Mouse (Mus musculus) forebrain, embryonic 14.5 days (tissue): ENCODE results near the gene Muc3. TPM values are rescaled to one million over a fixed set of nuclear protein-coding genes. Genes with fewer than 3 reads are reported as not detected.
"Not testable (repeated sequence)": the region's sequence is repeated elsewhere in the genome, so short reads cannot be mapped to it uniquely, and the experiment has no call there.

Source experiments
- ATAC-seq: fragments of 200-750 bp; cut with Nextera tagmentation; 2 replicates; pipeline ENCODE4 v1.8.0; 2017; ENCODE audit warnings: mild to moderate bottlenecking, moderate library complexity
- DNase-seq: peaks from one replicate; pipeline ENCODE4 v3.0.0-alpha.2; 2015; ENCODE audit warnings: low spot score
- H3K27ac ChIP-seq: fragments of 300-500 bp; sonication (generic); 2 replicates; pipeline ENCODE4 v1.5.1; 2014; ENCODE audit warnings: low read depth, mild to moderate bottlenecking, control low read depth, low read length, moderate library complexity
- H3K27me3 ChIP-seq: fragments of 300-500 bp; sonication (generic); replicated peaks from 2 replicates; pipeline ENCODE4 v1.6.1; 2014; ENCODE audit warnings: low read length, control low read depth, mixed read lengths; ENCODE audit not compliant: control insufficient read depth, insufficient read depth
- H3K36me3 ChIP-seq: fragments of 300-500 bp; sonication (generic); 2 replicates; pipeline ENCODE4 v1.6.1; 2014; ENCODE audit warnings: low read length, control low read depth; ENCODE audit not compliant: control insufficient read depth, insufficient read depth
- H3K4me1 ChIP-seq: fragments of 300-500 bp; sonication (generic); 2 replicates; pipeline ENCODE4 v1.6.1; 2014; ENCODE audit warnings: antibody characterized with exemption, low read length, control low read depth; ENCODE audit not compliant: control insufficient read depth, insufficient read depth
- H3K4me2 ChIP-seq: fragments of 300-500 bp; sonication (generic); 2 replicates; pipeline ENCODE4 v1.6.1; 2014; ENCODE audit warnings: mild to moderate bottlenecking, control low read depth, low read length
- H3K4me3 ChIP-seq: fragments of 300-500 bp; sonication (generic); 2 replicates; pipeline ENCODE4 v1.5.1; 2014; ENCODE audit warnings: low read depth, low read length, control low read depth
- H3K9ac ChIP-seq: fragments of 300-500 bp; sonication (generic); 2 replicates; pipeline ENCODE4 v1.6.1; 2014; ENCODE audit warnings: mild to moderate bottlenecking, low read length, control low read depth, moderate library complexity
- H3K9me3 ChIP-seq: fragments of 300-500 bp; sonication (generic); replicated peaks from 2 replicates; pipeline ENCODE4 v1.6.1; 2016; ENCODE audit warnings: low read length, control low read depth, mixed read lengths; ENCODE audit not compliant: control insufficient read depth
- WGBS: fragments of 180-500 bp; shearing (Covaris S2); extraction: QIAGEN DNeasy Blood & Tissue Kit; methylation state at CpG from one replicate; pipeline ENCODE4 v1.1.7; 2014; 5-methylcytosine and 5-hydroxymethylcytosine counted together
- polyA plus RNA-seq: library from polyadenylated mRNA; unstranded; fragments of >200 nt; fragmentation: Nextera tagmentation; extraction: Ambion mirVana; gene quantifications from 2 replicates; pipeline ENCODE4 v1.2.1, GENCODE M21; 2014

The Muc3 gene
- polyA plus RNA-seq, 1 experiment from 2014 or later = not detected

DNA sequence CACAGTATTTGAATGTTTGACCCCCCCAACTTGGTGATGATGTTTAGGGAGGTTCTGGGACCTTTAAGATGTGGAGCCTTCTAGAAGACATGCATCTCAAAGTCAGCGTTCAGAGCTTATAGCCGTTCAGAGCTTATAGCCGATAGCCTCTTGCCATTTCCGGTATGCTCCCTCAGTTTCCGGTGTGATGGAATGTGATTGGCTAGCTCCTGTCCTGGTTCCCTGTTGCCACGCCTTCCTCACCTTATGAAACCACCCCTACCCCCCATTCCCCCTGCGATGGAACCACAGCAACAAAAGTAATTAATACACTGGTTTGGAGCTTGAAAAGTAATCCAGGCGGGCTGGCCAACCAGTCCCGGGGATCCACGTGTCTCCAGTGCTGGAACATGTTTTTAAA, 10.1 kb downstream of the Muc3 start:
- Histone ChIP-seq H3K4me1 (no peaks in the 10 kb centered on the region), H3K9me3 (no peaks in the 10 kb centered on the region), H3K27me3 (no peaks in the 10 kb centered on the region), H3K4me3 (no peak overlapping the region), H3K27ac (no peak overlapping the region), H3K4me2 (no peak overlapping the region), H3K36me3 (no peaks in the 10 kb centered on the region), H3K9ac (no peak overlapping the region)
- DNase-seq = no peak
- no peak for ATAC-seq
- 89% methylated on average over 10 of the region's 10 CpGs for WGBS

DNA sequence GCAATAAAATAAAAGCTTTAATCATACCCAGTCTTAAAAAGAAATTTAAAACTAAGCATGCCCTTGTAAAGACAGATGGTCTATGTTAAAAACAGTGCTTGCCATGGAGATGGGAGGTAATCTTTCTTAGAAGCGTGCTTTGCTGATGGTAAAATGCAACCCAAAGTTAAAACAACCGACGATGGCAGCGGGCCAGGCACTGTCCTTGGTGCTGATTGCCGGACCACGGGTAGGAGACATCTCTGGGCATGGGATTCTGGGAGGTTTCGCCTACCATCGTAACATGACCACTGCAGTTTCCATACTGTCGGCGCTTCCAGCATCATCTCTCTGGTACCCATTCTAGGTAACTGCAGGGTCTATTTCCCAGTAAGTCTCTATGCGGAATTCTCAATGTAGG, 14.2 kb downstream of the Muc3 start:
- DNase-seq (no peak), ATAC-seq (no peak)
- H3K4me2 ChIP-seq = no peak overlapping the region
- H3K27me3 ChIP-seq = no peaks in the 10 kb centered on the region
- no peak overlapping the region for H3K9ac ChIP-seq
- H3K27ac ChIP-seq = no peak overlapping the region
- H3K4me1 ChIP-seq = no peaks in the 10 kb centered on the region
- no peaks in the 10 kb centered on the region for H3K36me3 ChIP-seq
- H3K4me3 ChIP-seq = no peak overlapping the region
- 42% methylated on average over 11 of the region's 11 CpGs for WGBS
- no peaks in the 10 kb centered on the region for H3K9me3 ChIP-seq

- DNase-seq = peak; percentile 80
- Histone ChIP-seq H3K4me2 (no peak overlapping the region), H3K27me3 (no peaks in the 10 kb centered on the region), H3K4me1 (no peaks in the 10 kb centered on the region), H3K4me3 (no peak overlapping the region), H3K27ac (no peak overlapping the region), H3K9me3 (no peaks in the 10 kb centered on the region), H3K9ac (no peak overlapping the region), H3K36me3 (no peaks in the 10 kb centered on the region)
- 3% methylated on average over 3 of the region's 3 CpGs for WGBS
- ATAC-seq = no peak
Measured at GRCm38 (mm10) chr5:137131490-137131889, 17.6 kb downstream of the Muc3 start.

DNA sequence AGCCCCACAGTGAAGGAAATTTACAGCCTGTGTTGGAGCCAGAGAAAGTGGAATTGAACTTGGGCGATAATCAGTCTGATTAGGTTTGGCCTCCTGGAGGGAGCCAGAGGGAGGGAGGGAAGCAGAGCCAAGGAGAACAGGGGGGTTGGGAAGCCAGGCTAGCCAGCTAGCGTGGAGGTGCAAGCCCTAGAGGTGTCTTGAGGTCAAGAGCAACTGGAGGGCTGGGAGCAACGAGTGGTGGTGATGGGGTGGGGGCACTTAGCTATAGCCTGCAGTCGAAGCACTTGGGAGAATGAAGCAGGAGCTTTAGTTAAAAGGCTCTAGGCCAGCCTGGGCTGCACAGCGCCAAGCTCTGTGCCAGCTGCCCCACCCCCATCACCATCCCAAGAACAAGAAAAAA, 19.8 kb downstream of the Muc3 start:
- ATAC-seq (no peak), DNase-seq (no peak)
- Histone ChIP-seq H3K4me3 (no peak overlapping the region), H3K36me3 (no peaks in the 10 kb centered on the region), H3K4me1 (no peaks in the 10 kb centered on the region), H3K27ac (no peak overlapping the region), H3K4me2 (no peak overlapping the region), H3K27me3 (no peaks in the 10 kb centered on the region), H3K9ac (no peak overlapping the region), H3K9me3 (no peaks in the 10 kb centered on the region)
- WGBS = 39% methylated on average over 5 of the region's 5 CpGs

DNA sequence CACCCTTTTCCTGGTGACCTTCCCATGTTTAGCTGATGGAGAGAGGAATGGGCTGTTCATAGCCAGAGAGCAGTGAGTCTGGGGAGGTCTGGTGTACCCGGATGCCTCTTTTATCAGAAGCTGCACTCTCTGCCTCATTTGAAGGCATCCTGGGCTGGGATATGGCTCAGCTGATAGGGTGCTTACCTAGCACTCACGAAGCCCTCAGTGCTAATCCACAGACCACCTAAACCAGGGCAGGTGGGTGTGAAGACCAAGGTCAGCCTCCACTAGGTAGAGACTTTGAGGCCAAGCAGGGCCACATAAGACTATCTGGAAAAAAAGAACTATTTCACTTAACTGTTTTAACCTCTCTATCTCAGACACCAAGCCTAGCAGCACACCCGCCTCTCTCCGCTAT, 25.6 kb downstream of the Muc3 start:
- Histone ChIP-seq H3K4me1 (peaks cover 8% of the 10 kb centered on the region), H3K9ac (no peak overlapping the region), H3K9me3 (no peaks in the 10 kb centered on the region), H3K27me3 (no peaks in the 10 kb centered on the region), H3K36me3 (no peaks in the 10 kb centered on the region), H3K4me3 (no peak overlapping the region), H3K4me2 (no peak overlapping the region), H3K27ac (peak overlapping the region; percentile 44; the same call in 1 of the 2 replicates)
- WGBS = 80% methylated on average over 4 of the region's 4 CpGs
- no peak for ATAC-seq
- DNase-seq = no peak

GRCm38 (mm10) chr5:137122686-137123193, 26.4 kb downstream of the Muc3 start:
- H3K4me3 ChIP-seq = no peak overlapping the region
- H3K27me3 ChIP-seq = no peaks in the 10 kb centered on the region
- ATAC-seq (peak; percentile 73), DNase-seq (peak; percentile 92)
- H3K4me1 ChIP-seq = peaks cover 8% of the 10 kb centered on the region
- peak overlapping the region; percentile 15 for H3K4me2 ChIP-seq
- no peaks in the 10 kb centered on the region for H3K9me3 ChIP-seq
- peak overlapping the region; percentile 44; the same call in 1 of the 2 replicates for H3K27ac ChIP-seq
- no peaks in the 10 kb centered on the region for H3K36me3 ChIP-seq
- 6% methylated on average over 14 of the region's 14 CpGs for WGBS
- peak overlapping the region; percentile 13; the same call in 1 of the 2 replicates for H3K9ac ChIP-seq

- Histone ChIP-seq H3K4me3 (no peak overlapping the region), H3K9me3 (no peaks in the 10 kb centered on the region), H3K4me1 (peaks cover 10% of the 10 kb centered on the region), H3K4me2 (no peak overlapping the region), H3K9ac (no peak overlapping the region), H3K36me3 (no peaks in the 10 kb centered on the region), H3K27me3 (no peaks in the 10 kb centered on the region), H3K27ac (no peak overlapping the region)
- DNase-seq (no peak), ATAC-seq (no peak)
- 80% methylated on average over 4 of the region's 4 CpGs for WGBS
Measured at GRCm38 (mm10) chr5:137121280-137121679, 27.8 kb downstream of the Muc3 start.

- Histone ChIP-seq H3K27ac (no peak overlapping the region), H3K4me1 (peaks cover 13% of the 10 kb centered on the region), H3K4me3 (no peak overlapping the region), H3K9me3 (no peaks in the 10 kb centered on the region), H3K36me3 (no peaks in the 10 kb centered on the region), H3K27me3 (no peaks in the 10 kb centered on the region), H3K9ac (no peak overlapping the region), H3K4me2 (no peak overlapping the region)
- WGBS = 65% methylated on average over 4 of the region's 4 CpGs
- ATAC-seq (no peak), DNase-seq (no peak)
Measured at GRCm38 (mm10) chr5:137118878-137119277, 30.2 kb downstream of the Muc3 start.

DNA sequence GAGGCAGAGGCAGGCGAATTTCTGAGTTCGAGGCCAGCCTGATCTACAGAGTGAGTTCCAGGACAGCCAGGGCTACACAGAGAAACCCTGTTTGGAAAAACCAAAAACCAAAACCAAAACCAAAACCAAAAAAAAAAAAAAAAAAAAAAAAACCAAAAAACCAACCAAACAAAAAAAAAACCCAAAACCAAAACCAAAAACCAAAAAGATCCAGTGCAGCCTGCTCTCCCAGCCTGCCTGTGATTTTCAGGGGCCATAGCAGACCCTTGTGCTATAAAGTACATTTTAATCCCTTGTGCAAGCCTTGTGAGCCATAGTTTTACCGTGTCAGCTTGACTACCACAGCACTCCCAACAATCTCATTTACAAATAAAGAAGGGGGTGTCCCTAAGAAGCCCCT, 31.1 kb downstream of the Muc3 start:
- not testable (repeated sequence) for H3K9ac ChIP-seq, H3K9me3 ChIP-seq, H3K4me2 ChIP-seq, H3K27ac ChIP-seq, ATAC-seq, DNase-seq, H3K36me3 ChIP-seq, H3K4me3 ChIP-seq, H3K27me3 ChIP-seq
- WGBS = 94% methylated on average over 3 of the region's 3 CpGs
- H3K4me1 ChIP-seq = peaks cover 13% of the 10 kb centered on the region
